Mouse (Mus musculus) cortical plate, adult 2 months (tissue): ENCODE measurements around the gene Icam2.

Experiments
- CTCF ChIP-seq: fragments of 200-500 bp; IDR thresholded peaks from 2 replicates; pipeline ENCODE4 v1.5.1; 2011; ENCODE audit warnings: mild to moderate bottlenecking, control low read depth, low read length; ENCODE audit not compliant: insufficient read depth; ENCODE audit errors: extremely low read depth
- POLR2A ChIP-seq: fragments of 200-500 bp; IDR thresholded peaks from 2 replicates; pipeline ENCODE4 v1.6.1; 2011; ENCODE audit warnings: mild to moderate bottlenecking, low read length, control low read depth; ENCODE audit not compliant: insufficient read depth; ENCODE audit errors: extremely low read depth

DNA sequence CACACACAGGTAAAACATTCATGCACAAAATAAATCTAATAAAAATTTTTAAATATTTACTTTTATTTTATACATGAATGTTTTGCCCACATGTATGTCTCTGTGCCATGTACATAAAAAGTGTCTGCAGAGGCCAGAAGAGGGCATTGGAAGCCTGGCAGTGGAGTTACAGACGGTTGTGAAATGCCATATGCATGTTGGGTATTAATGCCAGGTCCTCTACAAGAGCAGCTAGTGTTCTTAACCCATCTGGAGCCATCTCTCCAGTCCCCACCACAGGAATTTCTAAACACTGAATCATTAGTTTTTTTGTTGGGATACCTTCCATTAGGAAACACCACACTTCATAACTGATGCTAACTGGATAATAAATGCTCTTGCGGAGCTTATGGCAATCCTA is 49.7 kb upstream of the Icam2 start:
- no peak for TF ChIP-seq CTCF
- no peak for TF ChIP-seq POLR2A
